ENCODE assay signal across 8 mouse cellular contexts in the genomic region with DNA sequence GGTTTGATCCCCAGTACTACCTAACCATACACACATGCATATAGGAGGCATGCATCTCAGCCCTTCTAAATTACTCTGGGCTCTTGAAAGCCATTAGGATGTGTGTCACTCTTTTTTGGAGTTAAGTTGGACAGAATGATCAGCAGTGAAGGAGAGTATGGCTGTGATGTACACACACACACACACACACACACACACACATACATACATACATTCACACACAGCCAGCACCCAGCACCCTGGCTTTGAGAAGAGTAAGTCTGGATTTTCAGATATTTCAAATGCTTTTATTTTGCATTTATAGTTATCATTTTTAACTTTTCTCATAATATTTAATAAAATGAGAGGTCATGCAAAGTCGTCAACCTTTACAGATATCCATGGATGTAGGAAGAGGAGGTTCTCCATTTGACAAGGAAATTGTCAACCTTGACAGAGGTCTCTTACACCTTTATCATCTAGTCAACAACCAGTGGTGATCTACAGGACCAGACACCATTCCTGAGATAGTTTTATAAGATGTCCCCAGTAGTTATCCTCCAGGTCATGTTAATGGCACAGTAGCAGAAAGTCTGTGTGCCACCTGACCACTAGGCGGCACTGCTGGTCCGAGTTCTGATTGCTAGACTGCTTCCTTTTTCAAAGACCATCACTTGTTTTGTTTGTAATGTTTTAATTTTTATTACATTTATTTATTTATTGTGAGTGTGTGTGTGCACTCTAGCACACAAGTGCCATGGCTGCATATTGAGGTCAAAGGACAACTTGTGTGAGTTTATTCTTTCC. TPM values are rescaled to one million over a fixed set of nuclear protein-coding genes. Genes with fewer than 3 reads are reported as not detected.
DNase-seq lines count a peak whose midpoint lies in the region; ATAC-seq and TF ChIP-seq lines count a peak whose summit lies in the region.

No protein-coding gene starts in this region.

- ATAC-seq in liver, embryonic 12.5 days, result no peak
- ATAC-seq in intestine, embryonic 16.5 days, result peak; percentile 31; the same call in 1 of the 2 replicates
- ATAC-seq in limb, embryonic 14.5 days (ENCODE audit: low FRiP score, low read depth), result no peak; the same call in 1 of the 2 replicates

- no peaks in the 10 kb centered on the region for H3K27me3 ChIP-seq in liver, embryonic 12.5 days (replicated peaks)
- no peaks in the 10 kb centered on the region for H3K27me3 ChIP-seq in intestine, embryonic 16.5 days (replicated peaks; ENCODE audit: control insufficient read depth, insufficient read depth, low read length)
- no peaks in the 10 kb centered on the region for H3K27me3 ChIP-seq in limb, embryonic 14.5 days (ENCODE audit: control insufficient read depth, insufficient read depth, low read length)
- no peaks in the 10 kb centered on the region for H3K27me3 ChIP-seq in splenic B cell, adult 2 months (ENCODE audit: control insufficient read depth, insufficient read depth, low read length, poor library complexity, severe bottlenecking)

- no peaks in the 10 kb centered on the region for H3K36me3 ChIP-seq in liver, embryonic 12.5 days
- H3K36me3 ChIP-seq in intestine, embryonic 16.5 days (ENCODE audit: control insufficient read depth, insufficient read depth, low read length), result no peaks in the 10 kb centered on the region
- peaks cover 13% of the 10 kb centered on the region for H3K36me3 ChIP-seq in limb, embryonic 14.5 days (ENCODE audit: control insufficient read depth, insufficient read depth, low read length)
- no peaks in the 10 kb centered on the region for H3K36me3 ChIP-seq in splenic B cell, adult 2 months (ENCODE audit: control insufficient read depth, insufficient read depth, low read length, poor library complexity, severe bottlenecking)

- H3K9ac ChIP-seq in liver, embryonic 12.5 days, result no peak overlapping the region
- no peak overlapping the region for H3K9ac ChIP-seq in intestine, embryonic 16.5 days (ENCODE audit: low read depth, low read length)
- no peak overlapping the region for H3K9ac ChIP-seq in limb, embryonic 14.5 days (ENCODE audit: low read depth, low read length, severe bottlenecking)

- no peaks in the 10 kb centered on the region for H3K9me3 ChIP-seq in liver, embryonic 12.5 days (replicated peaks)
- H3K9me3 ChIP-seq in intestine, embryonic 16.5 days (ENCODE audit: control insufficient read depth, low read length), result no peaks in the 10 kb centered on the region
- H3K9me3 ChIP-seq in limb, embryonic 14.5 days (ENCODE audit: control insufficient read depth, low read length), result no peaks in the 10 kb centered on the region

- no peak for TF ChIP-seq POLR2A in limb, embryonic 14.5 days (IDR thresholded peaks at IDR 0.05; ENCODE audit: borderline replicate concordance, extremely low read depth, insufficient read depth, insufficient read length)

- H3K4me1 ChIP-seq in liver, embryonic 12.5 days, result no peaks in the 10 kb centered on the region
- H3K4me1 ChIP-seq in intestine, embryonic 16.5 days (ENCODE audit: control insufficient read depth, insufficient read depth, low read length), result no peaks in the 10 kb centered on the region
- H3K4me1 ChIP-seq in limb, embryonic 14.5 days (ENCODE audit: control insufficient read depth, insufficient read depth, low read length), result peaks cover 3% of the 10 kb centered on the region

- WGBS in liver, embryonic 12.5 days (ENCODE audit: insufficient replicate concordance), result 34% methylated on average over 3 of the region's 3 CpGs
- 33% methylated on average over 3 of the region's 3 CpGs for WGBS in intestine, embryonic 16.5 days
- whole genome bisulfite sequencing in limb, embryonic 14.5 days, result 33% methylated on average over 3 of the region's 3 CpGs

- no peak overlapping the region for H3K4me2 ChIP-seq in liver, embryonic 12.5 days
- no peak overlapping the region for H3K4me2 ChIP-seq in intestine, embryonic 16.5 days (ENCODE audit: low read depth, low read length)
- H3K4me2 ChIP-seq in limb, embryonic 14.5 days (replicated peaks; ENCODE audit: low read depth, low read length, severe bottlenecking), result no peak overlapping the region

- no peak overlapping the region for H3K27ac ChIP-seq in liver, embryonic 12.5 days
- H3K27ac ChIP-seq in intestine, embryonic 16.5 days (ENCODE audit: low read length), result no peak overlapping the region
- no peak overlapping the region for H3K27ac ChIP-seq in limb, embryonic 14.5 days (replicated peaks; ENCODE audit: low read depth, low read length)

- no peak overlapping the region for H3K4me3 ChIP-seq in liver, embryonic 12.5 days
- H3K4me3 ChIP-seq in intestine, embryonic 16.5 days (ENCODE audit: low read length), result no peak overlapping the region
- H3K4me3 ChIP-seq in limb, embryonic 14.5 days (replicated peaks; ENCODE audit: low read length), result no peak overlapping the region

- DNase-seq in liver, result peak; percentile 82
- DNase-seq in cerebellum, postnatal 25 days, result peak; percentile 81 to 90
- peak; percentile 75 to 76 for DNase-seq in frontal cortex, postnatal 36 days (ENCODE audit: low spot score in 2 of 2)
- DNase-seq in limb, embryonic 14.5 days (ENCODE audit: low spot score), result peak; percentile 84
- DNase-seq in neural tube, embryonic 10.5 days (ENCODE audit: extremely low spot score, low spot score), result peak; percentile 71
- peak; percentile 88 for DNase-seq in splenic B cell, adult 2 months (ENCODE audit: low read depth, low spot score)

RNA-seq across cellular contexts. Expression of a gene that starts 29.3 kb away (rescaled TPM):
- 7.6 TPM in 2 replicates for polyA plus RNA-seq in liver, embryonic 12.5 days (2016; fragmentation: Nextera tagmentation; extraction: Ambion mirVana)
- 2.9 TPM in 2 replicates for polyA plus RNA-seq in intestine, embryonic 16.5 days (2015; fragmentation: Nextera tagmentation; extraction: Ambion mirVana)
- polyA plus RNA-seq in limb, embryonic 14.5 days (2012; rRNA removed), result 12.3 and 13.9 TPM in 2 replicates
- polyA plus RNA-seq in limb, embryonic 14.5 days (2014; fragmentation: Nextera tagmentation; extraction: Ambion mirVana), result 12.4 and 14.9 TPM in 2 replicates
